Mouse (Mus musculus) gastrocnemius, adult 2 months (tissue): ENCODE data around the gene Abhd16b. TPM values are rescaled to one million over a fixed set of nuclear protein-coding genes. Genes with fewer than 3 reads are reported as not detected.

Source experiments
- DNase-seq: peaks from one replicate; pipeline ENCODE4 v3.0.0; 2022
- H3K27ac ChIP-seq: fragments of 200-600 bp; 2 replicates; pipeline ENCODE4 v1.8.1; 2022; ENCODE audit warnings: mild to moderate bottlenecking
- H3K4me3 ChIP-seq: fragments of 200-600 bp; 2 replicates; pipeline ENCODE4 v1.8.1; 2022; ENCODE audit warnings: mild to moderate bottlenecking, moderate library complexity
- CTCF ChIP-seq: fragments of 200-600 bp; IDR thresholded peaks from 2 replicates; pipeline ENCODE4 v1.8.1; 2022; ENCODE audit warnings: antibody characterized with exemption, mild to moderate bottlenecking, moderate library complexity
- intact Hi-C: fragments of 180-260 bp; cut with DNase I; formaldehyde crosslinking; loops from one replicate; pipeline ENCODE4 v1.15.1; 2025
- total RNA-seq, 2 experiments: library from RNA; stranded (reverse); gene quantifications; 2 replicates each; pipeline ENCODE4 v1.2.3; 2021

Abhd16b gene
- total RNA-seq, 2 experiments from 2014 or later, result not detected

- no peak for DNase-seq
- no peak for TF ChIP-seq CTCF
- Histone ChIP-seq H3K4me3 (peak overlapping the region; percentile 100), H3K27ac (peak overlapping the region; percentile 99)
- intact Hi-C loops, result no loop called here
Measured at GRCm38 (mm10) chr2:181521491-181521890, 28.5 kb downstream of the Abhd16b start.

GRCm38 (mm10) chr2:181522811-181523210 lies 29.8 kb downstream of the Abhd16b start:
- DNase-seq, result peak; percentile 30
- H3K27ac ChIP-seq, result no peak overlapping the region; the same call in 1 of the 2 replicates
- intact Hi-C loops, result loop anchor here (2.0 kb wide), 2 partner anchors 46 to 56 kb away; no protein-coding TSS in a partner anchor
- no peak overlapping the region for H3K4me3 ChIP-seq
- TF ChIP-seq CTCF, result peak; percentile 81

GRCm38 (mm10) chr2:181525526-181525925 lies 32.5 kb downstream of the Abhd16b start:
- no peak for DNase-seq
- H3K4me3 ChIP-seq, result no peak overlapping the region
- no peak for TF ChIP-seq CTCF
- no peak overlapping the region for H3K27ac ChIP-seq
- intact Hi-C loops, result no loop called here

GRCm38 (mm10) chr2:181529076-181529475 lies 36.1 kb downstream of the Abhd16b start:
- TF ChIP-seq CTCF, result no peak
- intact Hi-C loops, result no loop called here
- Histone ChIP-seq H3K27ac (peak overlapping the region; percentile 29), H3K4me3 (no peak overlapping the region)
- DNase-seq, result no peak

GRCm38 (mm10) chr2:181532589-181532988 lies 39.6 kb downstream of the Abhd16b start:
- no peak for TF ChIP-seq CTCF
- no peak overlapping the region for H3K4me3 ChIP-seq

GRCm38 (mm10) chr2:181536410-181536809 lies 43.4 kb downstream of the Abhd16b start:
- DNase-seq, result no peak
- TF ChIP-seq CTCF, result no peak
- intact Hi-C loops, result no loop called here
- H3K4me3 ChIP-seq, result no peak overlapping the region
- peak overlapping the region; percentile 41 for H3K27ac ChIP-seq

More at GRCm38 (mm10) chr2:181532589-181532988, 39.6 kb downstream of the Abhd16b start:
- no peak for DNase-seq
- intact Hi-C loops, result no loop called here
- H3K27ac ChIP-seq, result no peak overlapping the region

- DNase-seq, result peak; percentile 65
- peak overlapping the region; percentile 34 for H3K4me3 ChIP-seq
- peak; percentile 18; the same call in 1 of the 2 replicates for TF ChIP-seq CTCF
- H3K27ac ChIP-seq, result peak overlapping the region; percentile 77
- intact Hi-C loops, result no loop called here
Measured at GRCm38 (mm10) chr2:181537444-181538047, 44.5 kb downstream of the Abhd16b start.

- no peak overlapping the region for H3K4me3 ChIP-seq
- DNase-seq, result no peak
- intact Hi-C loops, result loop anchor here (2.0 kb wide), 1 partner anchor 21 kb away; no protein-coding TSS in a partner anchor
- H3K27ac ChIP-seq, result 0 out of 2 replicates have a peak overlapping the region, but pooled peaks have one; percentile 2
- TF ChIP-seq CTCF, result peak; percentile 15; the same call in 1 of the 2 replicates
Measured at GRCm38 (mm10) chr2:181541761-181542380, 48.9 kb downstream of the Abhd16b start.

Other genes starting within 250 kb of the Abhd16b start
- 10 to 100 TPM in 1 of 2 experiments, 1 to 10 TPM in 1; 7.3 to 12.0 TPM for gene Gmeb2, start 205.2 kb upstream of the Abhd16b start, total RNA-seq
- not detected for gene Stmn3, start 178.7 kb upstream of the Abhd16b start, total RNA-seq
- gene Rtel1, start 173.5 kb upstream of the Abhd16b start, total RNA-seq, result 10 to 100 TPM; 12.0 to 13.0 TPM
- gene Zgpat, start 128.3 kb upstream of the Abhd16b start, total RNA-seq, result 10 to 100 TPM; 13.7 to 14.8 TPM
- gene Arfrp1, start 127.8 kb upstream of the Abhd16b start, total RNA-seq, result 10 to 100 TPM; 23.6 to 30.8 TPM
- 1 to 10 TPM; 5.8 to 6.2 TPM for gene Lime1, start 113.1 kb upstream of the Abhd16b start, total RNA-seq
- 1 to 10 TPM; 4.9 to 6.7 TPM for gene Zbtb46, start 33.8 kb upstream of the Abhd16b start, total RNA-seq
- gene Tpd52l2, start 3.9 kb downstream of the Abhd16b start, total RNA-seq, result 10 to 100 TPM; 47.0 to 52.5 TPM
- 10 to 100 TPM; 43.7 to 46.6 TPM for gene Dnajc5, start 27.3 kb downstream of the Abhd16b start, total RNA-seq
- gene Uckl1, start 91.7 kb downstream of the Abhd16b start, total RNA-seq, result 10 to 100 TPM; 26.1 to 29.1 TPM
- 10 to 100 TPM; 31.1 to 36.5 TPM for gene Prpf6, start 98.7 kb downstream of the Abhd16b start, total RNA-seq
- gene Zfp512b, start 99.6 kb downstream of the Abhd16b start, total RNA-seq, result 10 to 100 TPM; 17.6 to 20.3 TPM
- 1 to 10 TPM; 1.5 to 1.7 TPM for gene Samd10, start 106.0 kb downstream of the Abhd16b start, total RNA-seq
- not detected for gene Gm29797, start 163.8 kb downstream of the Abhd16b start, total RNA-seq
- 10 to 100 TPM; 10.4 to 15.3 TPM for gene Sox18, start 178.4 kb downstream of the Abhd16b start, total RNA-seq
- 1 to 10 TPM; 6.9 to 7.6 TPM for gene Tcea2, start 187.1 kb downstream of the Abhd16b start, total RNA-seq
- 1 to 10 TPM; 2.7 to 2.8 TPM for gene Rgs19, start 200.8 kb downstream of the Abhd16b start, total RNA-seq
- not detected for gene Lkaaear1, start 205.2 kb downstream of the Abhd16b start, total RNA-seq
- gene Oprl1, start 221.8 kb downstream of the Abhd16b start, total RNA-seq, result not detected